Mouse (Mus musculus): ENCODE measurements around the gene Syde1. TPM values are rescaled to one million over a fixed set of nuclear protein-coding genes. Genes with fewer than 3 reads are reported as not detected.

The Syde1 gene
- polyA plus RNA-seq, 1 experiment from 2014 or later: 21.8 TPM

GRCm38 (mm10) chr10:78590744-78591143, 1.0 kb downstream of the Syde1 start:
- Histone ChIP-seq H3K4me3 (peak overlapping the region; percentile 89), H3K27ac (peak overlapping the region; percentile 93), H3K27me3 (no peaks in the 10 kb centered on the region), H3K36me3 (peaks cover 40% of the 10 kb centered on the region), H3K4me2 (peak overlapping the region; percentile 62), H3K4me1 (peaks cover 16% of the 10 kb centered on the region), H3K9me3 (no peaks in the 10 kb centered on the region), H3K9ac (peak overlapping the region; percentile 92)
- ATAC-seq (ENCODE audit: borderline replicate concordance, extremely low read depth, low FRiP score, low TSS enrichment): peak; percentile 24; the same call in 1 of the 2 replicates
- WGBS: 9% methylated on average over 9 of the region's 9 CpGs

GRCm38 (mm10) chr10:78589901-78590300, 1.9 kb downstream of the Syde1 start:
- Histone ChIP-seq H3K27ac (0 out of 2 replicates have a peak overlapping the region, but pooled peaks have one; percentile 93), H3K4me1 (peaks cover 16% of the 10 kb centered on the region), H3K4me2 (peak overlapping the region; percentile 62), H3K9ac (0 out of 2 replicates have a peak overlapping the region, but pooled peaks have one; percentile 22), H3K9me3 (no peaks in the 10 kb centered on the region), H3K27me3 (no peaks in the 10 kb centered on the region), H3K36me3 (peaks cover 48% of the 10 kb centered on the region), H3K4me3 (peak overlapping the region; percentile 89; the same call in 1 of the 2 replicates)
- 87% methylated on average over 8 of the region's 8 CpGs for WGBS
- ATAC-seq (ENCODE audit: borderline replicate concordance, extremely low read depth, low FRiP score, low TSS enrichment): no peak

GRCm38 (mm10) chr10:78589291-78589690, 2.5 kb downstream of the Syde1 start:
- Histone ChIP-seq H3K27ac (no peak overlapping the region), H3K9me3 (no peaks in the 10 kb centered on the region), H3K36me3 (peaks cover 54% of the 10 kb centered on the region), H3K4me3 (no peak overlapping the region), H3K27me3 (no peaks in the 10 kb centered on the region), H3K9ac (no peak overlapping the region), H3K4me2 (no peak overlapping the region), H3K4me1 (peaks cover 16% of the 10 kb centered on the region)
- ATAC-seq (ENCODE audit: borderline replicate concordance, extremely low read depth, low FRiP score, low TSS enrichment): no peak
- 93% methylated on average over 18 of the region's 18 CpGs for WGBS

GRCm38 (mm10) chr10:78586026-78586425, 5.7 kb downstream of the Syde1 start:
- Histone ChIP-seq H3K4me2 (no peak overlapping the region), H3K27me3 (no peaks in the 10 kb centered on the region), H3K4me1 (peaks cover 12% of the 10 kb centered on the region), H3K27ac (no peak overlapping the region), H3K9ac (no peak overlapping the region), H3K9me3 (no peaks in the 10 kb centered on the region), H3K36me3 (peaks cover 61% of the 10 kb centered on the region), H3K4me3 (no peak overlapping the region)
- 92% methylated on average over 13 of the region's 13 CpGs for WGBS
- no peak for ATAC-seq (ENCODE audit: borderline replicate concordance, extremely low read depth, low FRiP score, low TSS enrichment)

- peaks cover 61% of the 10 kb centered on the region for H3K36me3 ChIP-seq
- H3K4me2 ChIP-seq: no peak overlapping the region
- no peak overlapping the region for H3K9ac ChIP-seq
- H3K9me3 ChIP-seq: no peaks in the 10 kb centered on the region
- H3K4me1 ChIP-seq: peaks cover 8% of the 10 kb centered on the region
- H3K4me3 ChIP-seq: no peak overlapping the region
- no peaks in the 10 kb centered on the region for H3K27me3 ChIP-seq
- no peak for ATAC-seq (ENCODE audit: borderline replicate concordance, extremely low read depth, low FRiP score, low TSS enrichment)
- H3K27ac ChIP-seq: no peak overlapping the region
- 79% methylated on average over 22 of the region's 22 CpGs for WGBS
Observed at GRCm38 (mm10) chr10:78585606-78586005, 6.2 kb downstream of the Syde1 start.

- no peak for ATAC-seq (ENCODE audit: borderline replicate concordance, extremely low read depth, low FRiP score, low TSS enrichment)
- H3K9me3 ChIP-seq: no peaks in the 10 kb centered on the region
- WGBS: 88% methylated on average over 1 of the region's 1 CpGs
- no peak overlapping the region for H3K9ac ChIP-seq
- H3K36me3 ChIP-seq: peaks cover 65% of the 10 kb centered on the region
- no peaks in the 10 kb centered on the region for H3K27me3 ChIP-seq
- H3K4me2 ChIP-seq: no peak overlapping the region
- H3K4me3 ChIP-seq: no peak overlapping the region
- H3K4me1 ChIP-seq: peaks cover 2% of the 10 kb centered on the region
- no peak overlapping the region for H3K27ac ChIP-seq
Observed at GRCm38 (mm10) chr10:78584996-78585395, 6.8 kb downstream of the Syde1 start.

- Histone ChIP-seq H3K36me3 (peaks cover 59% of the 10 kb centered on the region), H3K4me1 (no peaks in the 10 kb centered on the region), H3K27me3 (no peaks in the 10 kb centered on the region), H3K9ac (no peak overlapping the region), H3K4me2 (no peak overlapping the region), H3K4me3 (no peak overlapping the region), H3K27ac (no peak overlapping the region), H3K9me3 (no peaks in the 10 kb centered on the region)
- no peak for ATAC-seq (ENCODE audit: borderline replicate concordance, extremely low read depth, low FRiP score, low TSS enrichment)
- WGBS: 64% methylated on average over 3 of the region's 3 CpGs
Observed at GRCm38 (mm10) chr10:78583939-78584338, 7.8 kb downstream of the Syde1 start.

- H3K9me3 ChIP-seq: no peaks in the 10 kb centered on the region
- no peaks in the 10 kb centered on the region for H3K27me3 ChIP-seq
- H3K4me2 ChIP-seq: no peak overlapping the region
- no peak overlapping the region for H3K4me3 ChIP-seq
- no peaks in the 10 kb centered on the region for H3K4me1 ChIP-seq
- no peak overlapping the region for H3K27ac ChIP-seq
- no peak overlapping the region for H3K9ac ChIP-seq
- no peak for ATAC-seq (ENCODE audit: borderline replicate concordance, extremely low read depth, low FRiP score, low TSS enrichment)
- 76% methylated on average over 9 of the region's 9 CpGs for WGBS
- H3K36me3 ChIP-seq: peaks cover 56% of the 10 kb centered on the region
Observed at GRCm38 (mm10) chr10:78583347-78583746, 8.4 kb downstream of the Syde1 start.

GRCm38 (mm10) chr10:78581121-78581520, 10.6 kb downstream of the Syde1 start:
- no peaks in the 10 kb centered on the region for H3K27me3 ChIP-seq
- H3K4me3 ChIP-seq: no peak overlapping the region
- WGBS: 93% methylated on average over 7 of the region's 7 CpGs
- no peak overlapping the region for H3K9ac ChIP-seq
- no peak overlapping the region for H3K4me2 ChIP-seq
- no peak for ATAC-seq (ENCODE audit: borderline replicate concordance, extremely low read depth, low FRiP score, low TSS enrichment)
- H3K9me3 ChIP-seq: no peaks in the 10 kb centered on the region
- H3K4me1 ChIP-seq: no peaks in the 10 kb centered on the region
- H3K27ac ChIP-seq: no peak overlapping the region
- H3K36me3 ChIP-seq: peaks cover 39% of the 10 kb centered on the region

- Histone ChIP-seq H3K4me2 (no peak overlapping the region), H3K27me3 (no peaks in the 10 kb centered on the region), H3K9me3 (no peaks in the 10 kb centered on the region), H3K27ac (no peak overlapping the region), H3K9ac (no peak overlapping the region), H3K4me3 (no peak overlapping the region), H3K4me1 (peaks cover 14% of the 10 kb centered on the region), H3K36me3 (peaks cover 14% of the 10 kb centered on the region)
- WGBS: 71% methylated on average over 3 of the region's 3 CpGs
- no peak for ATAC-seq (ENCODE audit: borderline replicate concordance, extremely low read depth, low FRiP score, low TSS enrichment)
Observed at GRCm38 (mm10) chr10:78578204-78578603, 13.6 kb downstream of the Syde1 start.

GRCm38 (mm10) chr10:78576435-78577184, 15.2 kb downstream of the Syde1 start:
- peaks cover 14% of the 10 kb centered on the region for H3K36me3 ChIP-seq

GRCm38 (mm10) chr10:78575690-78576089, 16.1 kb downstream of the Syde1 start:
- H3K27ac ChIP-seq: peak overlapping the region; percentile 95; the same call in 1 of the 2 replicates
- WGBS: 54% methylated on average over 2 of the region's 2 CpGs
- H3K9me3 ChIP-seq: no peaks in the 10 kb centered on the region
- peak overlapping the region; percentile 61 for H3K9ac ChIP-seq
- H3K36me3 ChIP-seq: peaks cover 14% of the 10 kb centered on the region
- peaks cover 14% of the 10 kb centered on the region for H3K4me1 ChIP-seq
- no peak for ATAC-seq (ENCODE audit: borderline replicate concordance, extremely low read depth, low FRiP score, low TSS enrichment)
- peak overlapping the region; percentile 72 for H3K4me3 ChIP-seq
- H3K27me3 ChIP-seq: no peaks in the 10 kb centered on the region
- H3K4me2 ChIP-seq: peak overlapping the region; percentile 75

More at GRCm38 (mm10) chr10:78576435-78577184, 15.2 kb downstream of the Syde1 start:
- no peak for ATAC-seq (ENCODE audit: borderline replicate concordance, extremely low read depth, low FRiP score, low TSS enrichment)
- no peaks in the 10 kb centered on the region for H3K27me3 ChIP-seq
- peaks cover 14% of the 10 kb centered on the region for H3K4me1 ChIP-seq
- no peak overlapping the region for H3K9ac ChIP-seq
- 95% methylated on average over 16 of the region's 16 CpGs for WGBS
- H3K9me3 ChIP-seq: no peaks in the 10 kb centered on the region
- H3K4me3 ChIP-seq: no peak overlapping the region
- no peak overlapping the region for H3K4me2 ChIP-seq
- no peak overlapping the region for H3K27ac ChIP-seq

All from lung, embryonic 15.5 days (tissue).